Mouse (Mus musculus) liver, adult 2 months (tissue): ENCODE results near the gene Eif3a.

Experiments
- CTCF ChIP-seq: fragments of 200-500 bp; IDR thresholded peaks from 2 replicates; pipeline ENCODE4 v1.5.1; 2011; ENCODE audit warnings: low read depth, low read length, control low read depth
- POLR2A ChIP-seq: fragments of 200-500 bp; IDR thresholded peaks from 2 replicates; pipeline ENCODE4 v1.6.1; 2011; ENCODE audit warnings: low read length, control low read depth; ENCODE audit not compliant: insufficient read depth; ENCODE audit errors: extremely low read depth

DNA sequence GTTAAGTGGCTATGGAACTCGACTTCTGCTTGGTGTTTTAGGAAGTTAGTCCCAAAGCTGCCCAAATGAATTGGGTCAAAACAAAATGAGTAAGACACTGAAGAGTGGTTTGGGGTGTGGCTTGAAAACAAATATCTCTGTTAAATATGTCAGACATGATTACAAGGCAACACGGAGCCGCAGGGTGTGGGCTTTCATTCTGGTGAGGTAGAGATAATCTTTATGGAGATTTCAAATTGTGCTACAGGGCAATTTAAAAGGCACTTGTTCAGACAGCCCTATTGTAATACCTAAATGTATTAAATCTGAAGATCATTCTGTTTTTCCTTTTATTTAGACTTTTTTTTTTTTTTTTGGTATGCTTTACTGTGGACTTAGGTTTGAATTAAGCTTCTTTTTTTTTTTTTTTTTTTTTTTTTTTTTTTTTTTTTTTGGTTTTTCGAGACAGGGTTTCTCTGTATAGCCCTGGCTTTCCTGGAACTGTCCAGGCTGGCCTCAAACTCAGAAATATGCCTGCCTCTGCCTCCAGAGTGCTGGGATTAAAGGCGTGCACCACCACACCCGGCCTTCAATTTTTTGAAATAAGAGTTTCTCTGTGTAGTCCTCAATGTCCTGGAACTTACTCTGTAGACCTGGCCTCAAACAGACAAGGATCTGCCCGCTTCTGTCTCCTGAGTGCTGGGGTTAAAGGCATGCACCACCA lies 9.6 kb upstream of the Eif3a start:
- TF ChIP-seq CTCF (no peak), POLR2A (no peak)
